ENCODE assay signal across 9 mouse cellular contexts in the genomic region with DNA sequence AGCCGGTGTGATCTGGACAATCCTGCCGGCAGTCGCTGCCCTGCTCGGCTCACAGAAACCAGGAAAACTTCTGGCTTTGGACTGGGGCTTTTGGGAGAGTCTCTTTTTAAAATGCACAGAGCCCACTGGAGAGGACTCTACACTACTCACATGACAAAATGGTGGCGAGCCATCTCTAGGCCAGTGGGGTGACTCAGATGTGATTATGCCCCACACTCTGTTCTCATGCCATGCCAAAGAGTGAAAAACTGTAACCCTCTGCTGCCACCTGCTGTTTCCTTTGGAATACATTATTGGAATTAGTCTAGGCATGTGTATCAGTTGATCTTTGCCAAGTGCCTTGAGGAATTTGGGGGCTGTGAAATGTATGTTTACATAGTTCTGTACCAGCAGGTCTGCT. TPM values are rescaled to one million over a fixed set of nuclear protein-coding genes. Genes with fewer than 3 reads are reported as not detected.
DNase-seq lines count a peak whose midpoint lies in the region; ATAC-seq and TF ChIP-seq lines count a peak whose summit lies in the region.
"Had no signal": no experiment of that assay in that cellular context is flagged by ENCODE, and none has a peak within 500 bp of the region (broad histone marks: within the 10 kb centered on the region; RNA-seq: fewer than 3 reads in every experiment).

No protein-coding gene starts in this region.

- peaks cover 5% of the 10 kb centered on the region for H3K4me1 ChIP-seq in hindbrain, embryonic 10.5 days (replicated peaks)
- H3K4me1 ChIP-seq in hindbrain, embryonic 12.5 days = no peaks in the 10 kb centered on the region
- peaks cover 23% of the 10 kb centered on the region for H3K4me1 ChIP-seq in heart, postnatal 0 days (ENCODE audit: control insufficient read depth, insufficient read depth)
- H3K4me1 ChIP-seq in midbrain, embryonic 10.5 days = peaks cover 12% of the 10 kb centered on the region
- peaks cover 6% of the 10 kb centered on the region; the same call in 1 of the 2 replicates for H3K4me1 ChIP-seq in stomach, embryonic 15.5 days

- H3K36me3 ChIP-seq in hindbrain, embryonic 10.5 days = no peaks in the 10 kb centered on the region
- no peaks in the 10 kb centered on the region for H3K36me3 ChIP-seq in hindbrain, embryonic 12.5 days
- H3K36me3 ChIP-seq in heart, postnatal 0 days (replicated peaks; ENCODE audit: control insufficient read depth, insufficient read depth, low read length) = no peaks in the 10 kb centered on the region
- no peaks in the 10 kb centered on the region for H3K36me3 ChIP-seq in midbrain, embryonic 10.5 days
- H3K36me3 ChIP-seq in stomach, embryonic 15.5 days = no peaks in the 10 kb centered on the region
- H3K36me3 ChIP-seq: liver, embryonic 13.5 days had no signal

- TF ChIP-seq CTCF in heart, postnatal 0 days (IDR thresholded peaks at IDR 0.05; ENCODE audit: low read depth) = peak; percentile 75
- TF ChIP-seq CTCF in layer of hippocampus, adult 2 months (conservative IDR thresholded peaks at IDR 0.05) = peak; percentile 85

- no peak overlapping the region for H3K4me2 ChIP-seq in hindbrain, embryonic 12.5 days (replicated peaks)
- no peak overlapping the region for H3K4me2 ChIP-seq in heart, postnatal 0 days (ENCODE audit: low read depth, low read length)
- no peak overlapping the region for H3K4me2 ChIP-seq in stomach, embryonic 15.5 days
- H3K4me2 ChIP-seq: liver, embryonic 13.5 days had no signal

- H3K27me3 ChIP-seq in hindbrain, embryonic 10.5 days (ENCODE audit: insufficient read depth, poor library complexity, severe bottlenecking) = no peaks in the 10 kb centered on the region
- H3K27me3 ChIP-seq in hindbrain, embryonic 12.5 days = no peaks in the 10 kb centered on the region
- H3K27me3 ChIP-seq in heart, postnatal 0 days (ENCODE audit: control insufficient read depth, insufficient read depth, low read length) = no peaks in the 10 kb centered on the region
- H3K27me3 ChIP-seq in midbrain, embryonic 10.5 days (ENCODE audit: low read depth, poor library complexity, severe bottlenecking) = 0 out of 2 replicates have a peak, but pooled peaks cover 4% of the 10 kb centered on the region
- no peaks in the 10 kb centered on the region for H3K27me3 ChIP-seq in stomach, embryonic 15.5 days (replicated peaks)
- H3K27me3 ChIP-seq: liver, embryonic 13.5 days had no signal

- peaks cover 5% of the 10 kb centered on the region; the same call in 1 of the 2 replicates for H3K9me3 ChIP-seq in hindbrain, embryonic 10.5 days
- peaks cover 4% of the 10 kb centered on the region; the same call in 1 of the 2 replicates for H3K9me3 ChIP-seq in hindbrain, embryonic 12.5 days (replicated peaks)
- peaks cover 6% of the 10 kb centered on the region for H3K9me3 ChIP-seq in heart, postnatal 0 days (replicated peaks; ENCODE audit: control insufficient read depth, low read length)
- H3K9me3 ChIP-seq in midbrain, embryonic 10.5 days (replicated peaks) = peaks cover 7% of the 10 kb centered on the region; the same call in 1 of the 2 replicates
- H3K9me3 ChIP-seq in stomach, embryonic 15.5 days = no peaks in the 10 kb centered on the region

- no peak overlapping the region for H3K9ac ChIP-seq in hindbrain, embryonic 12.5 days
- no peak overlapping the region for H3K9ac ChIP-seq in heart, postnatal 0 days (replicated peaks; ENCODE audit: low read depth, low read length)
- no peak overlapping the region for H3K9ac ChIP-seq in stomach, embryonic 15.5 days
- H3K9ac ChIP-seq: liver, embryonic 13.5 days had no signal

- no peak overlapping the region for H3K27ac ChIP-seq in hindbrain, embryonic 10.5 days
- H3K27ac ChIP-seq in hindbrain, embryonic 12.5 days = no peak overlapping the region
- H3K27ac ChIP-seq in heart, postnatal 0 days (ENCODE audit: low read depth) = no peak overlapping the region
- no peak overlapping the region for H3K27ac ChIP-seq in layer of hippocampus, adult 2 months
- H3K27ac ChIP-seq in midbrain, embryonic 10.5 days (replicated peaks) = no peak overlapping the region
- no peak overlapping the region for H3K27ac ChIP-seq in stomach, embryonic 15.5 days
- H3K27ac ChIP-seq: liver, embryonic 13.5 days had no signal

- DNase-seq in hindbrain, embryonic 10.5 days (ENCODE audit: low spot score) = peak; percentile 56
- DNase-seq in ZHBTc4 (ENCODE audit: low read depth, low spot score) = peak; percentile 86
- peak; percentile 69 for DNase-seq in heart, postnatal 0 days (ENCODE audit: low spot score)
- DNase-seq in layer of hippocampus, adult 2 months (ENCODE audit: low spot score in 2 of 2) = peak; percentile 69 to 83
- peak; percentile 42 for DNase-seq in midbrain, embryonic 10.5 days (ENCODE audit: low spot score)
- DNase-seq: liver, embryonic 13.5 days had no signal

- TF ChIP-seq EP300 in heart, postnatal 0 days (IDR thresholded peaks at IDR 0.05; ENCODE audit: low read depth) = no peak

- H3K4me3 ChIP-seq in hindbrain, embryonic 10.5 days = no peak overlapping the region
- H3K4me3 ChIP-seq in hindbrain, embryonic 12.5 days = no peak overlapping the region
- H3K4me3 ChIP-seq in heart, postnatal 0 days (ENCODE audit: low read depth, low read length) = no peak overlapping the region
- no peak overlapping the region for H3K4me3 ChIP-seq in layer of hippocampus, adult 2 months
- H3K4me3 ChIP-seq in midbrain, embryonic 10.5 days = no peak overlapping the region
- no peak overlapping the region for H3K4me3 ChIP-seq in stomach, embryonic 15.5 days (replicated peaks)
- H3K4me3 ChIP-seq: liver, embryonic 13.5 days had no signal

- 79% methylated on average over 5 of the region's 5 CpGs for whole genome bisulfite sequencing in hindbrain, embryonic 10.5 days
- 75% methylated on average over 5 of the region's 5 CpGs for WGBS in hindbrain, embryonic 12.5 days
- 76% methylated on average over 5 of the region's 5 CpGs for WGBS in heart, postnatal 0 days
- 86% methylated on average over 5 of the region's 5 CpGs for WGBS in midbrain, embryonic 10.5 days
- 69% methylated on average over 5 of the region's 5 CpGs for WGBS in stomach, embryonic 15.5 days

- no peak for ATAC-seq in hindbrain, embryonic 12.5 days (ENCODE audit: low FRiP score)
- peak; percentile 80 for ATAC-seq in common myeloid progenitor, adult 5-6 weeks (replicated peaks; ENCODE audit: low read depth, poor library complexity, severe bottlenecking)
- peak; percentile 63 for ATAC-seq in heart, postnatal 0 days (ENCODE audit: insufficient read depth, low read depth)
- peak; percentile 47; the same call in 1 of the 2 replicates for ATAC-seq in stomach, embryonic 15.5 days (ENCODE audit: insufficient read depth, low FRiP score, low read depth)

RNA-seq across cellular contexts. Expression of a gene that starts 17.9 kb away (rescaled TPM):
- polyA plus RNA-seq in hindbrain, embryonic 10.5 days (2016; fragmentation: Nextera tagmentation; extraction: Ambion mirVana) = 5.9 and 6.8 TPM in 2 replicates
- polyA plus RNA-seq in hindbrain, embryonic 12.5 days (2016; fragmentation: Nextera tagmentation; extraction: Ambion mirVana) = 4.0 and 4.2 TPM in 2 replicates
- total RNA-seq in common myeloid progenitor, adult 5-6 weeks (2017) = not detected in 2 replicates
- 9.4 and 18.0 TPM in 2 replicates for total RNA-seq in heart, postnatal 0 days (2014; rRNA removed; ENCODE audit: low replicate concordance)
- polyA plus RNA-seq in heart, postnatal 0 days (2015; fragmentation: Nextera tagmentation; extraction: Ambion mirVana) = 34.5 and 39.7 TPM in 2 replicates
- 1 to 10 TPM; 1.1 to 1.6 TPM for total RNA-seq in layer of hippocampus, adult 2 months (2021)
- 5.8 and 7.1 TPM in 2 replicates for polyA plus RNA-seq in midbrain, embryonic 10.5 days (2016; fragmentation: Nextera tagmentation; extraction: Ambion mirVana)
- polyA plus RNA-seq in stomach, embryonic 15.5 days (2015; fragmentation: Nextera tagmentation; extraction: Ambion mirVana) = 3.3 and 4.4 TPM in 2 replicates

RNA-seq across cellular contexts. Expression of a gene that starts 30.6 kb away (rescaled TPM):
- polyA plus RNA-seq in hindbrain, embryonic 10.5 days (2016; fragmentation: Nextera tagmentation; extraction: Ambion mirVana) = 31.4 and 34.8 TPM in 2 replicates
- 56.0 and 61.8 TPM in 2 replicates for polyA plus RNA-seq in hindbrain, embryonic 12.5 days (2016; fragmentation: Nextera tagmentation; extraction: Ambion mirVana)
- total RNA-seq in common myeloid progenitor, adult 5-6 weeks (2017) = 2.7 and 8.2 TPM in 2 replicates
- 56.9 and 64.6 TPM in 2 replicates for total RNA-seq in heart, postnatal 0 days (2014; rRNA removed; ENCODE audit: low replicate concordance)
- polyA plus RNA-seq in heart, postnatal 0 days (2015; fragmentation: Nextera tagmentation; extraction: Ambion mirVana) = 19.2 and 21.3 TPM in 2 replicates
- total RNA-seq in layer of hippocampus, adult 2 months (2021) = 10 to 100 TPM; 69.8 to 78.0 TPM
- polyA plus RNA-seq in midbrain, embryonic 10.5 days (2016; fragmentation: Nextera tagmentation; extraction: Ambion mirVana) = 29.8 and 36.7 TPM in 2 replicates
- 29.2 and 32.6 TPM in 2 replicates for polyA plus RNA-seq in stomach, embryonic 15.5 days (2015; fragmentation: Nextera tagmentation; extraction: Ambion mirVana)
